Mouse (Mus musculus) hindbrain, embryonic 14.5 days (tissue): ENCODE data around the gene Fam163b. TPM values are rescaled to one million over a fixed set of nuclear protein-coding genes. Genes with fewer than 3 reads are reported as not detected.

Experiments used
- ATAC-seq: fragments of 200-750 bp; cut with Nextera tagmentation; 2 replicates; pipeline ENCODE4 v1.8.0; 2017; ENCODE audit warnings: moderate number of reproducible peaks, mild to moderate bottlenecking, moderate TSS enrichment, moderate library complexity; ENCODE audit not compliant: low FRiP score
- DNase-seq: peaks from one replicate; pipeline ENCODE4 v3.0.0-alpha.2; 2015; ENCODE audit warnings: low spot score
- H3K27ac ChIP-seq: fragments of 300-500 bp; sonication (generic); 2 replicates; pipeline ENCODE4 v1.5.1; 2014; ENCODE audit warnings: mild to moderate bottlenecking, moderate library complexity
- H3K27me3 ChIP-seq: fragments of 300-500 bp; sonication (generic); 2 replicates; pipeline ENCODE4 v1.6.1; 2014; ENCODE audit warnings: mild to moderate bottlenecking, low read length, mixed read lengths; ENCODE audit not compliant: control insufficient read depth, insufficient read depth
- H3K36me3 ChIP-seq: fragments of 300-500 bp; sonication (generic); replicated peaks from 2 replicates; pipeline ENCODE4 v1.6.1; 2014; ENCODE audit not compliant: control insufficient read depth, insufficient read depth
- H3K4me1 ChIP-seq: fragments of 300-500 bp; sonication (generic); replicated peaks from 2 replicates; pipeline ENCODE4 v1.6.1; 2014; ENCODE audit warnings: antibody characterized with exemption, low read length, mixed read lengths; ENCODE audit not compliant: control insufficient read depth, insufficient read depth
- H3K4me2 ChIP-seq: fragments of 300-500 bp; sonication (generic); replicated peaks from 2 replicates; pipeline ENCODE4 v1.6.1; 2014; ENCODE audit warnings: mild to moderate bottlenecking, moderate library complexity
- H3K4me3 ChIP-seq: fragments of 300-500 bp; sonication (generic); replicated peaks from 2 replicates; pipeline ENCODE4 v1.5.1; 2014; ENCODE audit warnings: mild to moderate bottlenecking, low read length
- H3K9ac ChIP-seq: fragments of 300-500 bp; sonication (generic); 2 replicates; pipeline ENCODE4 v1.6.1; 2014
- H3K9me3 ChIP-seq: fragments of 300-500 bp; sonication (generic); 2 replicates; pipeline ENCODE4 v1.6.1; 2016; ENCODE audit warnings: low read length; ENCODE audit not compliant: control insufficient read depth
- WGBS: fragments of 180-500 bp; shearing (Covaris S2); extraction: QIAGEN DNeasy Blood & Tissue Kit; methylation state at CpG from one replicate; pipeline ENCODE4 v1.1.7; 2014; 5-methylcytosine and 5-hydroxymethylcytosine counted together
- polyA plus RNA-seq: library from polyadenylated mRNA; unstranded; fragments of >200 nt; fragmentation: Nextera tagmentation; extraction: Ambion mirVana; gene quantifications from 2 replicates; pipeline ENCODE4 v1.2.1, GENCODE M21; 2014

Fam163b gene
- polyA plus RNA-seq, 1 experiment from 2014 or later: 7.9 TPM

DNA sequence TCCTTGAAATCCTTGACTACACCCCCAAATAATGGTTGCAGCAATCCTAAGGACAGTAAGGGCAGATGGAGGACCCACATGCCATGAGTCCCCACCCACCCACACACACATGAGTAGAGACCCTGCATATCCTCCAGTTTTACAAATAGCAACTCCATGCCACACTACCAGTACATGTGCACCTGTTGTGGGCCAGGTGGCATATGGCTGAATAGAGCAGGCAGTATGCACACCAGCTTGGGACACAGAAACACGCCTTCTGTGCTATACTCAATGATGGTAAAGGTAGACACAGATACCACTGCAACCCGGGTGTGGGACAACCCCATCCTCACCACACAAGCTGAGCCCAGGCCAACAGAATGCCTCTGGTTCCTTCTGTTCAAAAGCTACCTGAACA is 23.8 kb upstream of the Fam163b start:
- no peak for DNase-seq
- no peak overlapping the region for H3K4me3 ChIP-seq
- no peak overlapping the region for H3K4me2 ChIP-seq
- H3K36me3 ChIP-seq: no peaks in the 10 kb centered on the region
- ATAC-seq: no peak
- no peaks in the 10 kb centered on the region for H3K9me3 ChIP-seq
- H3K27ac ChIP-seq: no peak overlapping the region
- no peak overlapping the region for H3K9ac ChIP-seq
- WGBS: 84% methylated on average over 2 of the region's 2 CpGs
- H3K4me1 ChIP-seq: 0 out of 2 replicates have a peak, but pooled peaks cover 3% of the 10 kb centered on the region
- no peaks in the 10 kb centered on the region for H3K27me3 ChIP-seq

GRCm38 (mm10) chr2:27164796-27165590 is 22.7 kb upstream of the Fam163b start, which contains the start of gene Dbh:
Dbh (plus strand) TSS chr2:27165233.
- ATAC-seq (no peak), DNase-seq (no peak)
- no peaks in the 10 kb centered on the region for H3K36me3 ChIP-seq
- 0 out of 2 replicates have a peak, but pooled peaks cover 3% of the 10 kb centered on the region for H3K4me1 ChIP-seq
- H3K27ac ChIP-seq: no peak within 1 kb of the TSS
- no peak within 1 kb of the TSS for H3K4me3 ChIP-seq
- no peak within 1 kb of the TSS for H3K9ac ChIP-seq
- H3K9me3 ChIP-seq: no peaks in the 10 kb centered on the region
- H3K4me2 ChIP-seq: no peak within 1 kb of the TSS
- no peaks in the 10 kb centered on the region for H3K27me3 ChIP-seq
- 85% methylated on average over 12 of the region's 12 CpGs for WGBS

- 0 out of 2 replicates have a peak, but pooled peaks cover 3% of the 10 kb centered on the region for H3K4me1 ChIP-seq
- DNase-seq (no peak), ATAC-seq (no peak)
- no peak overlapping the region for H3K27ac ChIP-seq
- H3K4me3 ChIP-seq: no peak overlapping the region
- H3K9ac ChIP-seq: no peak overlapping the region
- no peak overlapping the region for H3K4me2 ChIP-seq
- no peaks in the 10 kb centered on the region for H3K36me3 ChIP-seq
- 74% methylated on average over 5 of the region's 5 CpGs for WGBS
- no peaks in the 10 kb centered on the region for H3K27me3 ChIP-seq
- no peaks in the 10 kb centered on the region for H3K9me3 ChIP-seq
Observed at GRCm38 (mm10) chr2:27163851-27164250, 21.6 kb upstream of the Fam163b start.

GRCm38 (mm10) chr2:27162656-27163055 is 20.4 kb upstream of the Fam163b start:
- Histone ChIP-seq H3K36me3 (no peaks in the 10 kb centered on the region), H3K27ac (no peak overlapping the region), H3K4me1 (0 out of 2 replicates have a peak, but pooled peaks cover 3% of the 10 kb centered on the region), H3K4me2 (no peak overlapping the region), H3K9ac (no peak overlapping the region), H3K9me3 (no peaks in the 10 kb centered on the region), H3K4me3 (no peak overlapping the region), H3K27me3 (no peaks in the 10 kb centered on the region)
- WGBS: 46% methylated on average over 11 of the region's 11 CpGs
- DNase-seq: no peak
- no peak for ATAC-seq

- 88% methylated on average over 2 of the region's 2 CpGs for WGBS
- Histone ChIP-seq H3K4me2 (no peak overlapping the region), H3K27ac (no peak overlapping the region), H3K9ac (no peak overlapping the region), H3K9me3 (no peaks in the 10 kb centered on the region), H3K27me3 (no peaks in the 10 kb centered on the region), H3K4me3 (no peak overlapping the region), H3K36me3 (no peaks in the 10 kb centered on the region), H3K4me1 (0 out of 2 replicates have a peak, but pooled peaks cover 3% of the 10 kb centered on the region)
- DNase-seq (no peak), ATAC-seq (no peak)
Observed at GRCm38 (mm10) chr2:27161526-27161925, 19.2 kb upstream of the Fam163b start.

- no peaks in the 10 kb centered on the region for H3K36me3 ChIP-seq
- DNase-seq (no peak), ATAC-seq (no peak)
- WGBS: 52% methylated on average over 6 of the region's 6 CpGs
- 0 out of 2 replicates have a peak, but pooled peaks cover 3% of the 10 kb centered on the region for H3K4me1 ChIP-seq
- H3K9me3 ChIP-seq: no peaks in the 10 kb centered on the region
- H3K27me3 ChIP-seq: no peaks in the 10 kb centered on the region
- no peak overlapping the region for H3K4me2 ChIP-seq
- H3K9ac ChIP-seq: no peak overlapping the region
- no peak overlapping the region for H3K27ac ChIP-seq
- no peak overlapping the region for H3K4me3 ChIP-seq
Observed at GRCm38 (mm10) chr2:27156596-27156995, 14.3 kb upstream of the Fam163b start.

GRCm38 (mm10) chr2:27154466-27155185 is 12.3 kb upstream of the Fam163b start:
- H3K36me3 ChIP-seq: no peaks in the 10 kb centered on the region
- WGBS: 82% methylated on average over 10 of the region's 10 CpGs
- ATAC-seq (no peak), DNase-seq (no peak)
- 0 out of 2 replicates have a peak, but pooled peaks cover 3% of the 10 kb centered on the region for H3K4me1 ChIP-seq
- no peak overlapping the region for H3K4me2 ChIP-seq
- H3K27ac ChIP-seq: no peak overlapping the region
- no peaks in the 10 kb centered on the region for H3K9me3 ChIP-seq
- no peak overlapping the region for H3K4me3 ChIP-seq
- H3K9ac ChIP-seq: no peak overlapping the region
- H3K27me3 ChIP-seq: no peaks in the 10 kb centered on the region

DNA sequence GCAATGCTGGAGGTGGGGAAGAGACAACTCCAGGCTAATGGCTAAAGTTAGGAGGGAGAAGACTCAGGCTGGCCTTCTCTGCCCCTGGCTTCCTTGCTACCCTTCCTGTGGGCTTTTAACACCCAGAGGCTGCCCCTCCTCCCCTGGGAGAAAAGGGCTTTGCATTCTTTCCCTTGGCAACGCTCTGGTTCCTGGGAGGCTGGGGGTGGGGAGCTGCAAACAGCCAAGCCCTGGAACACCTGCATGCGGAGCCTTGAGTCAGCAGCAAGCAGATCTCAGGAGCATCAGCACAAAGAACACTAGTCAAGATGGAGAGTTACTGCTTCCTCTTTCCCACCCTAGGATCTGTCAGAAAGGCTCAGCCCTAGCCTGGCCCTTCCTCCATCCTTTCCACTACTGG is 7.2 kb upstream of the Fam163b start:
- no peak for DNase-seq
- no peak for ATAC-seq
- no peak overlapping the region for H3K27ac ChIP-seq
- H3K4me1 ChIP-seq: 0 out of 2 replicates have a peak, but pooled peaks cover 3% of the 10 kb centered on the region
- WGBS: 21% methylated on average over 2 of the region's 2 CpGs
- H3K36me3 ChIP-seq: no peaks in the 10 kb centered on the region
- no peak overlapping the region for H3K4me2 ChIP-seq
- no peaks in the 10 kb centered on the region for H3K27me3 ChIP-seq
- H3K4me3 ChIP-seq: no peak overlapping the region
- no peaks in the 10 kb centered on the region for H3K9me3 ChIP-seq
- H3K9ac ChIP-seq: no peak overlapping the region

GRCm38 (mm10) chr2:27146840-27147239 is 4.5 kb upstream of the Fam163b start:
- DNase-seq (no peak), ATAC-seq (no peak)
- no peaks in the 10 kb centered on the region for H3K36me3 ChIP-seq
- no peaks in the 10 kb centered on the region for H3K9me3 ChIP-seq
- no peak overlapping the region for H3K4me3 ChIP-seq
- H3K4me2 ChIP-seq: no peak overlapping the region
- WGBS: 83% methylated on average over 6 of the region's 6 CpGs
- no peak overlapping the region for H3K9ac ChIP-seq
- H3K27ac ChIP-seq: no peak overlapping the region
- H3K4me1 ChIP-seq: peaks cover 4% of the 10 kb centered on the region; the same call in 1 of the 2 replicates
- H3K27me3 ChIP-seq: peaks cover 4% of the 10 kb centered on the region; the same call in 1 of the 2 replicates
